Mouse (Mus musculus) stomach, postnatal 0 days (tissue): ENCODE results near the gene Barhl2.

ENCODE experiments used
- CTCF ChIP-seq: IDR thresholded peaks from 2 replicates; pipeline ENCODE4 v1.5.1; 2016; ENCODE audit warnings: antibody characterized with exemption, low read depth, mild to moderate bottlenecking, moderate library complexity
- EP300 ChIP-seq: optimal IDR thresholded peaks from 2 replicates; pipeline ENCODE3; 2016; ENCODE audit warnings: antibody characterized with exemption

DNA sequence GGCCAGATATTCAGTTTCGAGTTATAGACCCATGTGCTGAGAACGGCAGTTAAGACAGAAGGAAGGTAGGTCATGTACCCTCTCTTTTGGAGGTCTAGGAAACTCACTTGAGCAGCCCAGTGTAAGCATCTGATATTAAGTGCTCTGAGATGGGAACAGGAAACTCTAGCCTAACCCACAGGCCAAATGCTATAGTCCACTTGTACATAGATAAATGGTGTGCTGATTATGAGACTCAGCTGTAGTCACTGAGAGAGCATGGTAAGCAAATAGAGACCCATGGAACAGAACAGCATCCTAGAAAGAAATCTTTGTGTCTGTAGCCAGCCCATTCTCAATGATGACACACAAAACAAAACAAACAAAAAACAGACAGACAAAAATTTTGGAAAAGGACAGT is 55.2 kb downstream of the Barhl2 start:
- no peak for TF ChIP-seq CTCF
- TF ChIP-seq EP300 = no peak
